Mouse (Mus musculus): Measurements from ENCODE around the gene Pclo. TPM values are rescaled to one million over a fixed set of nuclear protein-coding genes. Genes with fewer than 3 reads are reported as not detected.
"Not testable (repeated sequence)": the region's sequence is repeated elsewhere in the genome, so short reads cannot be mapped to it uniquely, and the experiment has no call there.

The Pclo gene
- total RNA-seq, 2 experiments from 2014 or later, result 6.4 to 6.6 TPM

- DNase-seq (ENCODE audit: low spot score in 2 of 2), result no peak
Measured at GRCm38 (mm10) chr5:14662603-14663002, 147.9 kb downstream of the Pclo start.

GRCm38 (mm10) chr5:14680419-14680818 lies 165.7 kb downstream of the Pclo start:
- DNase-seq (ENCODE audit: low spot score in 2 of 2), result no peak

GRCm38 (mm10) chr5:14691995-14692394 lies 177.3 kb downstream of the Pclo start:
- no peak for DNase-seq (ENCODE audit: low spot score in 2 of 2)

DNA sequence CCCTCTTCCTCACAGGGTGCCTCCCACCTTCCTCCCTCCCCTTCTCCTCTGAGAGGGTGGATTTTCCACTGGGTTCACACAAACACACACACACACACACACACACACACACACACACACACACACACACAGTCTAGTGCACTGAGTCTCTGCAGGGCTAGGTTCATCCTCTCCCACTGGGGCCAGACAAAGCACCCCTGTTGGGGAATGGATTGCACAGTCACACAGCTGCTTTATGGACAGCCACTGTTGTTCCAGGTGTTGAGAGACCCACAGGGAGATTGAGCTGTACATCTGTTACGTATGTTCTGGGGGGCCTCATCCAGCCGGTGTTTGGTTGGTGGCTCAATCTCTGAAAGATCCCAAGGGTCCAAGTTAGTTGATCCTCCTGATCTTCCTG lies 182.0 kb downstream of the Pclo start:
- DNase-seq (ENCODE audit: low spot score in 2 of 2), result no peak

DNA sequence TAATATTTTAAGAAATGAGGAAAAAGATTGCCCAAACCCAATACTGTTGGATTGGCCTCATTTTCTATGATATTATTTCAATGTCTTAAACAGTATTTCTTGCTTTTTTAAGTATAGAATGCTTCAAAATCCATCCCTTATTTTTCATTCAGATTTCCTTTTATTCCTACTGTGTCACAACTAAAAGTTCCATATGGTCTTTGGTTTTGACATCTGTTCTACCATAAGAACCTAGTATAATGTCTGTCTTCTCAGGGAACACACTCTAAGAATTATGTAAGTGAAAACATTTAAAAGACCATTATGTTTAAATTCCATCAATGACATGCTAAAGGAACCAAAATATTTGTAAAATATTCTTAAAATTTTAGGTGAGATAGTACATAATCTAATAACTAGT lies 186.2 kb downstream of the Pclo start:
- no peak for DNase-seq (ENCODE audit: low spot score in 2 of 2)

DNA sequence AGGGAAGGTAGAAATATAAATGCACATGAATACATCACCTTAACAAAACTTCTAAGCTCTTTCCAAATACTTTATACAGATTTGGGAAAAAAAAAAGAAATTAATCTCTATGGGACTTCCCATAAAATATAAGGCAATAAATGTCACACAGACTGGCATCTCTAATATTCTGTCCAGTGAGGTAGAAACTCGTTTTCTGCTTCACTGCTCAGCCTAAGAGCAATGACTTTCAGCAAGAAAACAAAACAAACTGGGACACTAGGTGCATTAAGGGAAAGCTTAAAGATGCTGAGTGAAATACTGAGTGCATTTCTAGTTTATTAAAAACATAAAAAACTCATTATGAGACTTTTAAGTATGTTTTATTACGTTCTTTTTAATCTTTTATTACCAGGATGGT lies 190.7 kb downstream of the Pclo start:
- no peak for DNase-seq (ENCODE audit: low spot score in 2 of 2)

DNA sequence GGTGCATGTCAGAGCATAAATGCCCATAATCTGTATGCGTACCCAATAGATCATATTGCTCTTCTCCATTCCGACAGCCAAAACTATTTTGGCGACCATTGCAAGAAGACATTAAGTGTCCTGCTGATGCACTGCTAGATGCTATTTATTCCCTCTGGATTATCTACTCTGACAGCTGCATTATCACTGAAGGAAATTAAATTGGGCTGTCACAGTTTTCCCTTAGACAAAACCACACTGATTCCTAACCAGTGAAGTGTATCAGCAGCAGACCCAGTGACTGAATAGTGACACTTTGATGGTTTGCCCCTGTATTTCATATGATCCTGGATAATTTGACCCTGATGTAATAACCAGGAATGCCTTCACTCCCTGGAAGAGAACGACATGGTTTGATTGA lies 192.6 kb downstream of the Pclo start:
- DNase-seq (ENCODE audit: low spot score in 2 of 2), result no peak

DNA sequence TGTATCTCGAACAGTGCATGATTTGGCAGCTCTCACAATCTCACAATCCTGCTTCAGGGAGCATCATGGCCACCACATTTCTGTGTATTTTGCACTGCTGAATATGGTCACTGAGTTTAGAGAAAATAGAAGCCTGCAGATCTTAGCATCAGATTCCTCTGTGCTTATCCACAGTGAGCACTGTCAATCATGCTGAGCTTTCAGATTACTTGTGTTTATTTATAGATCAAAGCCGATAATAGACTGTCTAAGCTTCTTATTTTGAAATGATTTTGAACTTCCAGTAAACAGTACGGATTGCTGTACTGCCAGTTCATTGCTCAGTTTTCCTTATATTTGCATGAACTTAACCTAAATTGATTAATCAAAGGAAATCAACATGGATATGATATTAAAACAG lies 208.9 kb downstream of the Pclo start:
- no peak for DNase-seq (ENCODE audit: low spot score in 2 of 2)

DNA sequence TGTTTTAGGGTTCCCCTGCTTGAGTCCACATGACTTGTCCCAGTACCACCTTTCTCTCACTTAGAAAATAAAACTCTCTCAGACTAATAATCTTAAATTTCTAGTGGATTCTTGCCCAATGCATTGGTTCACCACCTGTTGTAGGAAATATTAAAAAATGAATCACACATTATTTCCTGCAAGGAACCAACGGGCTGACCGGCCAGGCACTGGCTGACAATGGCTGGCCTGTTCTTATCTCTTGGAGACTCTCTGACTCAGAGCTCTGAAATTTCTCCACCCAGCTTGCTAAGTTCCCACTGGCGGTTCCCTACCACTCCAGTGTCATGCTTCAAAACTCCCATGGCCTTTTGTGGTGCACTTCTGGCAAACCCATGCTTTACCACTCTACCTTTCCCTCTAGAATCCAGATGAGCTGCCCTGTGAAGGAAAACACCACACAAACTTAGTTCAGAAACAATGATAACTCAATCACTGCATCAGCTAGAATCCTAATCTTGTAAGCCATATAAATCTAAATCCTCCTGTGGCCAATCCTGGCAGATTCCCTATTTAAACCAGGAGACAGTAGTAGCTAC lies 214.0 kb downstream of the Pclo start:
- DNase-seq (ENCODE audit: low spot score in 2 of 2), result no peak

DNA sequence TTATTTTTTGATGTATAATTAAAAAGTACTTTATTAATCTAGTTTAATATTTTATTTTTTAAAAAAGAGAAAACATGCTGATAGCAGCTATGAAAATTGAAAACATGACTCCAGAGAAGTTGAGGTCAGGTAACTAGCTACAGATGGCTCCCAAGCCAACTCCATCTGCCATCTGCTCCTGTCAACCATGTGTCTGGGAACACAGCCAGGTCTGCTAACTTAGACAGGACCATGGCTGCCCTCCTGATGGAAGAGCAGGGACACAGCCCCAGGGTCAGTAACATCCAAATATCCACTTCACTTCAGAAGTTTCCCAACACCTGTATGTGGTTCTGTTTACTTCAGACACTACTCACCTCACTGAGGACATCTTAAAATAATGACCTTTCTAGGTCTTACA lies 236.2 kb downstream of the Pclo start:
- no peak for DNase-seq (ENCODE audit: low spot score in 2 of 2)

GRCm38 (mm10) chr5:14766686-14767085 lies 252.0 kb downstream of the Pclo start:
- no peak for DNase-seq (ENCODE audit: low spot score in 2 of 2)

GRCm38 (mm10) chr5:14782362-14783082 lies 267.8 kb downstream of the Pclo start:
- no peak for DNase-seq (ENCODE audit: low spot score in 2 of 2)

DNA sequence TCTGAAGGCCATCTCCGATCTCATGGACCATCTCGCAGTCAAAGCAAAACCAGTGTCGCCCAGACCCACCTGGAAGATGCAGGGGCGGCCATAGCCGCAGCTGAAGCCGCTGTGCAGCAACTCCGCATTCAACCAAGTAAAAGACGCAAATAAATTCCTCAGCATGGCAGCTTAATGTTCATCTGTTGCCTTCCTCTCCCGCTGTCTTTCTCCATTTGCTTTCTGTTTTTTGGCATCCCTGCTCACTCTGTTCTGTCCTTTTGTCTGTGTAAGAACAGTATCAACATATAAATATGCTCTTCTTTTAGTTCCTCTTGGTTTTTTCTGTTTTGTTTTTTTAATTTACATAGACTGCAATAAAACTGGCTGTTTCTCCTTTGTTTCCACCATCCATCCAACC lies 279.2 kb downstream of the Pclo start:
- DNase-seq (ENCODE audit: low spot score in 2 of 2), result no peak

DNA sequence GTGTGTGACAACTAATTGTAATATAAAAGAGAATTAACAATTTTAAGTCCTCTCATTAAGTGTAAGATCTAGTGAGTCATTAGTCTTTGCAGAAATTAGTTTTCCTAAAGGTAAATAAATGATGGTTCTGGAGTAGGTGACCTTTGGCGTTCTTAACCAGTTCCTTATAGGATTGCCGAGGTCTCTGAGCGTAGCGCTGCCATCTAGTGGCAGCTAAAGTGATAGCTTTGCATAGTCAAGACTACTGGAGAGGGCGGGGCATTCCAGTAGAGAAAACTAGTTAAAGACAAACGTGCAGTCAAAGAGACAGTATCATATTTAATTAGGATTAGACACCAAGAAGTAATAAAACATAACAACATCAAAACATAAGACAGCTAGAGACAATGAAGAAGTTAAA lies 292.4 kb downstream of the Pclo start:
- peak; percentile 28 to 37 for DNase-seq (ENCODE audit: low spot score in 2 of 2)

- no peak for DNase-seq (ENCODE audit: low spot score in 2 of 2)
Measured at GRCm38 (mm10) chr5:14833165-14833860, 318.6 kb downstream of the Pclo start.

DNA sequence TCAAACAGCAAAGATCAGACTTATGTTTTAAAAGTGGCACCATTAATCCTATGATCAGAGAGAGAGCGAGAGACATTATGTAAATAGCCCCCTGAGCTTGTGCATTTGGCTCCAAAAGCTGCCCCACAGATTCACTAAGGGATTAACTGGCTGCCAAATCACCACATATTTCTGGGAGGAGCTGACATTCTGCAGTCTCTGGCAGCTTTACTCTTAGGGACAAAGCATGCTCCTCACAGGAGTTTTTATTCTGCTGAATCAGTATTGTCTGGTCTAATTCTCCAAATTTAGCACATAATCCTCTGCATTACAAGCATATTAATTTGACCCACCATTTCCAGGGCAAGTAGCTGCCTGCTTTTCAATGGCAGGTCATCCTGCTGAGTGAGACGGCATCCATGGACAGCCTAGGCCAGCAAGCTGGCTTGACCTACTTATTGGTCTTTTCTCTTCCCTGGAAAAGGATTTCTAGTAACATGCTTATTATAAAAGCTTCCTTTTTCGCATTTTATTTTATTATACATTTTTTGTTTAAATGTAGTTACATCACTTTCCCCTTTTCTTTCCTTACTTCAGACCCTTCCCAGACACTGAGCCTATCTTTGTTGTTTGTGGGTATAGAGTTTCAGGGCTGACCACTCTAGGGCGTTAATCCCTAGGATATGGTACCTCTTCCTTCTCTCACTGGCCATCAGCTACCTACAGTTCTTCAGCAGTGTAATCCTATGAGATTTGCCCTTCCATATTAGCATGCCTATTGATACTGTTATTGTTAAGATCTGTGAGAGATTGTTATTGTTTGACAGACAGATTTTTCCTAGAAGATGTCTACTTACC lies 319.7 kb downstream of the Pclo start:
- DNase-seq (ENCODE audit: low spot score in 2 of 2), result no peak

DNA sequence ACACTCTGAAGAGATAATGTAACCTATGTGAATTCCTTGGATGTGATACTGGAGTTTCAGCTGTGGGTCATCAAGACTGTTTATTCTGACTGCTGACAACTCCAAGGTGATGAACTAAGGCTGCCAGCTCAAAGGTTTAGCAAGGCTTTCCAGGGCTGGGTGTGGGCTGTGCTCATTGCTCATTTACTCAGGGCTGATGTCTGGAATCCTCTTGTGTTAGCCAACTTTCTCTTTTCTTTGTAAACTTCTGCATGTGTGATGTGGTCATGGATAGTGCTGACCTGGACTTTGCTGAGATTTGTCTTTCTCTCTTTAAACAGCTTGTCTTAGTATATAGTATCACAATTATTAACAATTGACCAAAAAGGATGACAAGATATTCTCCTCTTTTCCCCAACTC lies 338.9 kb downstream of the Pclo start:
- no peak for DNase-seq (ENCODE audit: low spot score in 2 of 2)

DNA sequence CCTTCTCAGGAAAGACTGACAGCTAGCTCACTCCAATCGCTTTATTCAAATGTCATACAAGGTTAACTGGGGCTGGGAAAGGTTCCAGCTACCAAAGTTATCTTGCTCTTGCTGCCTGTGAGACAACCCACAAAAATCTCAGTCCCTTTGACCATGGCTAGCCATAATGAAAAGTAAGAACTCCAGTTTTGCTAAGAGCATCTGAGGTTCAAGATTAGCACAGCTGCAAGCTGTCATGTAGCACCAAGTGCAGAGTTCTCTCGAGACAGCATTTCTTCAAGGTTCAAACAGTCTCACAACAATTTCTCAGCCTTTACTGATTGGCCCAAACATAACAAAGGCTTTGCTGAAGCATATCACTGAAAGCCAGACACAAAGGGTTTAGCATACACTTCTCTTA lies 370.6 kb downstream of the Pclo start:
- DNase-seq (ENCODE audit: low spot score in 2 of 2), result not testable (repeated sequence)

- DNase-seq (ENCODE audit: low spot score in 2 of 2), result no peak
Measured at GRCm38 (mm10) chr5:14892242-14892641, 377.5 kb downstream of the Pclo start.

DNA sequence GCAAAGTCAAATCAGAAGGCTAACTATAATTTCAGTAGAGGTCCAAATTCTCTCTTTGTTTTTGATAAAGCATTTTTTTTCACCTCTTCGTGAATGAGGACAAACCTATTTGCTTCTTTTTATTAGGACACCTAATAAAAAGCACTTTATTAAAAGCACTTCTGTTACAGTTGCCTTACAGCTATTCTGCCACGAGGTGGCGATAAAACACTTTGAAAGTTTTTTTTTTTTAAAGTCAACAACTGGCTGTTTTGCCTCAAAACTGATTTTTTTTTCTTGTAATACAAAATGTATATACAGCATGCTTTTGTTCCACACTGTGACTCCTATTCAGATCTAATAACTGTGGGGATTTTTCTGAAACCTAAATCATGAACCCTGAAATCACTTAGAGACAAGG lies 388.8 kb downstream of the Pclo start:
- not testable (repeated sequence) for DNase-seq (ENCODE audit: low spot score in 2 of 2)
